Mouse (Mus musculus) neural tube, embryonic 15.5 days (tissue): ENCODE measurements around the gene Xirp1. TPM values are rescaled to one million over a fixed set of nuclear protein-coding genes. Genes with fewer than 3 reads are reported as not detected.

Source experiments
- ATAC-seq: fragments of 200-750 bp; cut with Nextera tagmentation; 2 replicates; pipeline ENCODE4 v1.8.0; 2017; ENCODE audit warnings: mild to moderate bottlenecking, moderate TSS enrichment, moderate library complexity; ENCODE audit not compliant: low FRiP score
- H3K27ac ChIP-seq: fragments of 300-500 bp; sonication (generic); replicated peaks from 2 replicates; pipeline ENCODE4 v1.5.1; 2015; ENCODE audit warnings: mild to moderate bottlenecking, inconsistent platforms
- H3K27me3 ChIP-seq: fragments of 300-500 bp; sonication (generic); replicated peaks from 2 replicates; pipeline ENCODE4 v1.6.1; 2015; ENCODE audit warnings: inconsistent platforms
- H3K36me3 ChIP-seq: fragments of 300-500 bp; sonication (generic); 2 replicates; pipeline ENCODE4 v1.6.1; 2015; ENCODE audit warnings: inconsistent platforms
- H3K4me1 ChIP-seq: fragments of 300-500 bp; sonication (generic); 2 replicates; pipeline ENCODE4 v1.6.1; 2015; ENCODE audit warnings: inconsistent platforms
- H3K4me2 ChIP-seq: fragments of 300-500 bp; sonication (generic); 2 replicates; pipeline ENCODE4 v1.6.1; 2015; ENCODE audit warnings: inconsistent platforms, mild to moderate bottlenecking, moderate library complexity
- H3K4me3 ChIP-seq: fragments of 300-500 bp; sonication (generic); replicated peaks from 2 replicates; pipeline ENCODE4 v1.5.1; 2015; ENCODE audit warnings: mild to moderate bottlenecking, inconsistent platforms
- H3K9ac ChIP-seq: fragments of 300-500 bp; sonication (generic); replicated peaks from 2 replicates; pipeline ENCODE4 v1.6.1; 2015; ENCODE audit warnings: mild to moderate bottlenecking, inconsistent platforms
- H3K9me3 ChIP-seq: fragments of 300-500 bp; sonication (generic); replicated peaks from 2 replicates; pipeline ENCODE4 v1.6.1; 2016; ENCODE audit warnings: inconsistent platforms
- WGBS: fragments of 180-500 bp; shearing (Covaris S2); methylation state at CpG from one replicate; pipeline ENCODE4 v1.1.7; 2015; ENCODE audit warnings: mixed read lengths; 5-methylcytosine and 5-hydroxymethylcytosine counted together
- polyA plus RNA-seq: library from polyadenylated mRNA; unstranded; fragments of >200 nt; fragmentation: Nextera tagmentation; extraction: Ambion mirVana; gene quantifications from 2 replicates; pipeline ENCODE4 v1.2.1, GENCODE M21; 2015

Xirp1 gene
- polyA plus RNA-seq, 1 experiment from 2014 or later, result 0.14 TPM

- peak; percentile 47; the same call in 1 of the 2 replicates for ATAC-seq
- peaks cover 7% of the 10 kb centered on the region; the same call in 1 of the 2 replicates for H3K4me1 ChIP-seq
- H3K36me3 ChIP-seq, result no peaks in the 10 kb centered on the region
- 11% methylated on average over 31 of the region's 31 CpGs for WGBS
- no peaks in the 10 kb centered on the region for H3K9me3 ChIP-seq
- peak overlapping the region; percentile 33 for H3K4me3 ChIP-seq
- H3K27me3 ChIP-seq, result peaks cover 2% of the 10 kb centered on the region; the same call in 1 of the 2 replicates
- H3K4me2 ChIP-seq, result peak overlapping the region; percentile 57
- H3K27ac ChIP-seq, result no peak overlapping the region
- 0 out of 2 replicates have a peak overlapping the region, but pooled peaks have one; percentile 17 for H3K9ac ChIP-seq
These were observed 21.3 kb downstream of the Xirp1 start for GRCm38 (mm10) chr9:120001945-120002725.

GRCm38 (mm10) chr9:120000761-120001160 lies 22.6 kb downstream of the Xirp1 start:
- H3K4me3 ChIP-seq, result no peak overlapping the region
- H3K4me2 ChIP-seq, result no peak overlapping the region
- no peak for ATAC-seq
- H3K36me3 ChIP-seq, result no peaks in the 10 kb centered on the region
- WGBS, result 86% methylated on average over 5 of the region's 5 CpGs
- no peak overlapping the region for H3K9ac ChIP-seq
- H3K4me1 ChIP-seq, result peaks cover 7% of the 10 kb centered on the region; the same call in 1 of the 2 replicates
- peaks cover 2% of the 10 kb centered on the region; the same call in 1 of the 2 replicates for H3K27me3 ChIP-seq
- no peaks in the 10 kb centered on the region for H3K9me3 ChIP-seq
- no peak overlapping the region for H3K27ac ChIP-seq

GRCm38 (mm10) chr9:119999636-120000035 lies 23.8 kb downstream of the Xirp1 start:
- H3K9ac ChIP-seq, result no peak overlapping the region
- H3K36me3 ChIP-seq, result no peaks in the 10 kb centered on the region
- H3K27ac ChIP-seq, result no peak overlapping the region
- H3K9me3 ChIP-seq, result no peaks in the 10 kb centered on the region
- no peak for ATAC-seq
- H3K4me1 ChIP-seq, result peaks cover 7% of the 10 kb centered on the region; the same call in 1 of the 2 replicates
- H3K4me2 ChIP-seq, result no peak overlapping the region
- H3K4me3 ChIP-seq, result no peak overlapping the region
- WGBS, result 82% methylated on average over 6 of the region's 6 CpGs
- peaks cover 2% of the 10 kb centered on the region; the same call in 1 of the 2 replicates for H3K27me3 ChIP-seq

GRCm38 (mm10) chr9:119998776-119999175 lies 24.6 kb downstream of the Xirp1 start:
- no peaks in the 10 kb centered on the region for H3K36me3 ChIP-seq
- H3K4me3 ChIP-seq, result no peak overlapping the region
- 70% methylated on average over 1 of the region's 1 CpGs for WGBS
- H3K9me3 ChIP-seq, result no peaks in the 10 kb centered on the region
- no peak for ATAC-seq
- peaks cover 7% of the 10 kb centered on the region; the same call in 1 of the 2 replicates for H3K4me1 ChIP-seq
- peaks cover 2% of the 10 kb centered on the region; the same call in 1 of the 2 replicates for H3K27me3 ChIP-seq
- no peak overlapping the region for H3K27ac ChIP-seq
- no peak overlapping the region for H3K4me2 ChIP-seq
- no peak overlapping the region for H3K9ac ChIP-seq

GRCm38 (mm10) chr9:119996080-119996479 lies 27.3 kb downstream of the Xirp1 start:
- Histone ChIP-seq H3K9ac (no peak overlapping the region), H3K4me1 (no peaks in the 10 kb centered on the region), H3K27me3 (peaks cover 2% of the 10 kb centered on the region; the same call in 1 of the 2 replicates), H3K4me2 (no peak overlapping the region), H3K27ac (no peak overlapping the region), H3K4me3 (no peak overlapping the region), H3K9me3 (no peaks in the 10 kb centered on the region), H3K36me3 (no peaks in the 10 kb centered on the region)
- 89% methylated on average over 4 of the region's 4 CpGs for WGBS
- ATAC-seq, result no peak

GRCm38 (mm10) chr9:119994207-119994606 lies 29.2 kb downstream of the Xirp1 start:
- H3K9ac ChIP-seq, result no peak overlapping the region
- ATAC-seq, result no peak
- peaks cover under 1% of the 10 kb centered on the region; the same call in 1 of the 2 replicates for H3K27me3 ChIP-seq
- no peaks in the 10 kb centered on the region for H3K36me3 ChIP-seq
- H3K27ac ChIP-seq, result no peak overlapping the region
- no peaks in the 10 kb centered on the region for H3K9me3 ChIP-seq
- H3K4me1 ChIP-seq, result no peaks in the 10 kb centered on the region
- WGBS, result 80% methylated on average over 7 of the region's 7 CpGs
- H3K4me2 ChIP-seq, result no peak overlapping the region
- no peak overlapping the region for H3K4me3 ChIP-seq

- no peak overlapping the region for H3K27ac ChIP-seq
These were observed 30.1 kb downstream of the Xirp1 start for GRCm38 (mm10) chr9:119993092-119993844.

GRCm38 (mm10) chr9:119991310-119991709 lies 32.1 kb downstream of the Xirp1 start:
- Histone ChIP-seq H3K9ac (no peak overlapping the region), H3K4me3 (no peak overlapping the region), H3K4me1 (no peaks in the 10 kb centered on the region), H3K27me3 (peaks cover 2% of the 10 kb centered on the region; the same call in 1 of the 2 replicates), H3K36me3 (no peaks in the 10 kb centered on the region), H3K9me3 (no peaks in the 10 kb centered on the region), H3K4me2 (no peak overlapping the region), H3K27ac (no peak overlapping the region)
- 35% methylated on average over 5 of the region's 5 CpGs for WGBS
- no peak for ATAC-seq

More at GRCm38 (mm10) chr9:119993092-119993844, 30.1 kb downstream of the Xirp1 start:
- no peaks in the 10 kb centered on the region for H3K36me3 ChIP-seq
- no peak for ATAC-seq
- WGBS, result 83% methylated on average over 10 of the region's 10 CpGs
- H3K4me1 ChIP-seq, result no peaks in the 10 kb centered on the region
- peaks cover 2% of the 10 kb centered on the region; the same call in 1 of the 2 replicates for H3K27me3 ChIP-seq
- H3K4me2 ChIP-seq, result no peak overlapping the region
- H3K9me3 ChIP-seq, result no peaks in the 10 kb centered on the region
- no peak overlapping the region for H3K9ac ChIP-seq
- H3K4me3 ChIP-seq, result no peak overlapping the region

- no peaks in the 10 kb centered on the region for H3K36me3 ChIP-seq
- H3K4me1 ChIP-seq, result peaks cover 9% of the 10 kb centered on the region
- H3K4me2 ChIP-seq, result no peak overlapping the region
- ATAC-seq, result no peak
- no peak overlapping the region for H3K4me3 ChIP-seq
- WGBS, result 48% methylated on average over 7 of the region's 7 CpGs
- H3K9me3 ChIP-seq, result no peaks in the 10 kb centered on the region
- H3K27ac ChIP-seq, result no peak overlapping the region
- H3K27me3 ChIP-seq, result peaks cover 2% of the 10 kb centered on the region; the same call in 1 of the 2 replicates
- H3K9ac ChIP-seq, result no peak overlapping the region
These were observed 35.1 kb downstream of the Xirp1 start for GRCm38 (mm10) chr9:119988304-119988703.

GRCm38 (mm10) chr9:119985881-119986574 lies 37.4 kb downstream of the Xirp1 start:
- no peak for ATAC-seq
- peaks cover 32% of the 10 kb centered on the region for H3K4me1 ChIP-seq
- peaks cover 9% of the 10 kb centered on the region for H3K27me3 ChIP-seq
- H3K36me3 ChIP-seq, result no peaks in the 10 kb centered on the region
- H3K9me3 ChIP-seq, result no peaks in the 10 kb centered on the region
- no peak overlapping the region for H3K4me2 ChIP-seq
- H3K9ac ChIP-seq, result no peak overlapping the region
- H3K27ac ChIP-seq, result no peak overlapping the region
- WGBS, result 72% methylated on average over 10 of the region's 10 CpGs
- H3K4me3 ChIP-seq, result no peak overlapping the region

GRCm38 (mm10) chr9:119984536-119985011 lies 38.8 kb downstream of the Xirp1 start, which contains the start of gene Csrnp1:
Csrnp1 (minus strand) TSS chr9:119984658.
- WGBS, result 10% methylated on average over 14 of the region's 14 CpGs
- Histone ChIP-seq H3K4me2 (peak within 1 kb of the TSS; percentile 94), H3K9ac (peak within 1 kb of the TSS; percentile 62), H3K4me1 (peaks cover 38% of the 10 kb centered on the region), H3K36me3 (no peaks in the 10 kb centered on the region), H3K9me3 (no peaks in the 10 kb centered on the region), H3K27ac (peak within 1 kb of the TSS; percentile 33), H3K27me3 (peaks cover 9% of the 10 kb centered on the region), H3K4me3 (peak within 1 kb of the TSS; percentile 64)
- ATAC-seq, result no peak
